Mouse (Mus musculus) bone marrow, adult 2 months (tissue): ENCODE measurements around the gene Itpk1.

Source experiments
- CTCF ChIP-seq: fragments of 200-500 bp; IDR thresholded peaks from 2 replicates; pipeline ENCODE4 v1.5.1; 2011; ENCODE audit warnings: low read length, control low read depth; ENCODE audit not compliant: control insufficient read depth, insufficient read depth
- POLR2A ChIP-seq: fragments of 200-500 bp; IDR thresholded peaks from 2 replicates; pipeline ENCODE4 v1.6.1; 2011; ENCODE audit warnings: low read depth, mild to moderate bottlenecking, control low read depth, low read length, borderline replicate concordance; ENCODE audit not compliant: control insufficient read depth

DNA sequence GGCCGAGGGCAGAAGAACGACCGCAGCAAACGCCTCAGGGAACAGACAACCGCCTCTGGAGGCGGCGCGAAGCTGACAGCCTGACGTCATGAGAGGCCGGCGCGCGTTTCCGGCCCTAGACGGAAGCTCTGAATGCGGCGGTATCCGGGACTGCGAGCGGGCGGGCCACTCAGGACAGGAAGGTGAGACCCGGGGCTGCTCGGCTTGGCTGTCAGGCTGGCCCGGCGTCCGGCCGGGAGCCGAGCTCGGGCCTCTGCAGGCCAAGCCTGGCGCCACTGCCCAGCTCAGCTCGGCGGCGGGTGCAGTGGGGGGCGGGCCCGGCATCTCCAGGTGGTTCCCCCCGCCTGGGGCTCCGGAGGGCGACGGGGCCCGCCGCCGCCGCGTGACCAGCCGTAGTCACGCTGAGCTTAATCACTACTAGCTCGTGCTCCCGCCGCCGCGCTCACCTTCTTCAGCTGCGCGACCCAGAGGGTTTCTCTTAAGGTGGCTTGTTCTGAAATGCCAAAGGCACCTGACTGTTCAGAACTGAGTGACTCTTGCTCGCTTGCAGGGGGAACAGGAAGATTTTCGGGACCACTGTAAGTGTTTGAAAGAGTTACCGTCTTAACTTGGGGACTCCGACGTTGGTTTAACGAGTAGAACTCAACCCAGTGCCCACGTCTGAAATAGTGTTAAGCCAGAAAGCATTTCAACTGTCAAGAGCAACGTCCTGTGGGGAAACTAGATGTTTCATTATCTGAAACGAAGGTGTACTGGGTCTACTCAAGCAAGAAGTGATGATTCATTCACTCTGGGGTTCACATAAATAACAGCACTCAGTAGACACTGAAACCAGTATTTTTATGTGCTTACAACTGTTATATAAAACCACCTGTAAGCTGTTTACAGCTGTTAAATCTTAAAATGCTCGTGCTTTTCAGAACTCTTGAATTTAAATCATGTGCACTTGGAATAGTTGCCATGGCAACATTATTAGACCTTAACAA lies 39.2 kb upstream of the Itpk1 start, which contains the start of the genes Moap1 and Tmem251:
- no peak for TF ChIP-seq CTCF
- peak; percentile 59; the same call in 1 of the 2 replicates for TF ChIP-seq POLR2A
